Mouse (Mus musculus) Muller cell, postnatal 12 days (primary cell): ENCODE measurements around the gene Gnptab.
"Not testable (repeated sequence)": the region's sequence is repeated elsewhere in the genome, so short reads cannot be mapped to it uniquely, and the experiment has no call there.

Source experiments
- DNase-seq: peaks from one replicate; pipeline ENCODE4 v3.0.0-alpha.2; 2015; ENCODE audit errors: inconsistent ontology term

Gnptab gene

DNA sequence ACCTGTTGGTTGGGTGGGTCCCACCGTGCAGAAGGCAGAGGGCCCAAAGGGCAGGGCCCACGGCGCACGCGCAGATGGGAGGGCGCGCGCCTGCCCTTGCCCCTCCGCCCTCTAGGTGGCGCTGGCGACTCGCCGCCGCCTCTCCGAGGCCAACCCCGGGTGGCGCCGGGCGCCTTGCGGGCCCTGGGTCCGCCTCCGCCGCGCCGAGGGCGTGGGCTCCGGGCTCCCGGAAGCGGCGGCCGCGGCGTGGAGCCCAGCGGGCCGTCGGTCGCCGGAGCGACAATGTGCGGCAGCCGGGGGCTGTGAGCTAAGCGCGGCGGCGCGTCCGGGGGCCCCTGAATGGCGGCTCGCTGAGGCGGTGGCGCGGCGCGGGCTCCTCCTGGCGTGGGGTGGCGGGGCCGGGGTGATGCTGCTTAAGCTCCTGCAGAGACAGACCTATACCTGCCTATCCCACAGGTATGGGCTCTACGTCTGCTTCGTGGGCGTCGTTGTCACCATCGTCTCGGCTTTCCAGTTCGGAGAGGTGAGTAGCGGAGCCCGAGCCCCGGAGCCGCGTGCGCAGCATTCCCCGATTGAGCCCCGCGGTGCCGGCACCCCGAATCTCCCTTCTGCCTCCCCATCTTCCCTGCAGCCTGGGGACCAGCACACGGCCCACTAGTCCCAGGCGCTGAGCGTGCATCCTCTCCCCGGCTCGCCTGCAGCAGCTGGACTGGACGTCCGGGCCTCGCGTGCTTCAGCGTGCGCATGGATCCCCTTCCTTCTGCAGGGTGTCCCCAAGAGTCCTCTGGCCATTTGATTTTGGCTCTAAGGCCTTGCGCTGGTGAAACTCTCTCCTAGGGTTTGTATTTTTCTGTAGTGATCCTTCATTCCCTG, at the start of gene Gnptab, which contains the start of gene Dram1:
Gene Gnptab, plus strand, starts transcription at position 120 of the 873 bp plus-strand sequence.
Gene Dram1, minus strand, starts transcription at position 68 of the 873 bp plus-strand sequence.
- DNase-seq = peak; percentile 88

DNA sequence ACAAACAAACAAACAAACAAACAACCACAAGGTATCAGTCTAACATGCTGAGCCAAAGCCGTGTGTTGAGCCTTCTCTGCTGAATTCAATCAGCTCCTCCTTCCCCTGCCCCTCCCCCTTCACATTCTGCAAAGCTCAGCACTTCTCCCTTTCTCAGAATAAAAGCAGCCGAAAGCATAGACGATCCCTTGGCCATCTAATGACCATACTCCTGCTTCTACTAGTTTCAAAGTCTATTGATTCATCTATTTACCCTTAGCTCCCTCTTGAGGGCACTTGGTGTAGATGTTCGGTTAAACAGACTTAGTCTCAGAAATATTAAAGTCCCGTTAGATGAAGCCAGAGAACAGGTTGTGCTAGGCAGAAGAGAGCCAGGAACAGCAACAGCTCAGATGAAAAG, 48.2 kb upstream of the Gnptab start:
- DNase-seq = peak; percentile 17

DNA sequence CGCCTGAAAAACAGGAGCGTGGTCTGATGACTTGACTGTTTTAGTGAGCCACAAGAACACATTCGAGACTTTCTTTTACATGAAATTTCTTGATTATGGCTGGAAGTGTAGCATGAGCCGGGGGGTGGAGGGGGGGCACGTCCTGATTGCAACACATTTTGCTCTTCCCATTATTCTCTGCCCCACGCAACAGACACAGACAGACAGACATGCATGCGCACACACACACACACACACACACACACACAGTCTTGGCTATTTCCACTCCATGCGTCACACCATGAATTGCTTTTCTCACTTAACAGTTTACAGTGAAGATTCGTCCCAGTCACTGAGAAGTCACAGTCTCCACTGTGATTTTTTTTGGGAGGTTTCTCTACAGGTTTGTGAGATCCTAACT, 38.3 kb upstream of the Gnptab start:
- no peak for DNase-seq

DNA sequence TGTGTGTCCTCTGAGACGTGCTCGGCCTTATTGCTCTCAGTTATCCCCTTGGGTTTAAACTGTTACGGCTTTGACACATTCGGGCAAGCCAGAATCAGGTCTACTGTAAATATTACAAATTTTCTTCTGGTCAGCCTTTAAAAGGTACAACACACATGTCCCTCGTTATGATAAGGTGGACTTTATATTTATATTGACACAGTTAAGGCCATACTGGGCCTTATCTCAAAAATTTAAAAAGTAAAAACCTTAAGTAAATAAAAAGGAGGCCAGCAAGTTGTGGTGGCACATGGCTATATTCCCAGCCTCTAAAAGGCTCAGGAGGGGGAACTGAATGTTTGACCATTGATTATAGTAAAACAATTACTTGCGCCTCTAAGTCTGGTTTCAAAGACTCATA, 37.6 kb upstream of the Gnptab start:
- DNase-seq = no peak

DNA sequence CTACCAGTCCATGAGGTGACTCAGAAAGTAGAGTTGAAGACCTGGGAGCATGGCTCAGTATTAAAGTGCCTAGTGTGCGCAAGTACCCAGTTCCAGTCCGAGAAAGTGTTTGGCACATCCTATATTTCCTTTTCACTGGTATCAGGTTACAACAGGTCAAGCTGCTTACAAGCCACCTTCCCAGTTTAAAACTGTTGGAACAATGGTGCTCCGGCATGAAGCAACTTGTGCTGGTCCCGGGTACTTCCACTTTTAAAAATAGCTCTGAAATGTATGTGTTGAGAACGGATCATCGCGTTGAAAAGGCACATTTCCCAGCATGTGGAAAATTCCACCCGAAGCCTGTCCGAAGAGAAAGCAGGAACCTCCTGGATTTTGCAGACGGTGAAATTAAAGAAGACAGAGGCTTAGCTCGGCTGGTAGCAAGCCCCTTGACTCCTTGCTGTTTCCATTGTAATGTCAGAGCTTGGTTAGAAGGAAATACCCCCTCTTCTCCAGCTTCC, 33.0 kb upstream of the Gnptab start:
- no peak for DNase-seq

DNA sequence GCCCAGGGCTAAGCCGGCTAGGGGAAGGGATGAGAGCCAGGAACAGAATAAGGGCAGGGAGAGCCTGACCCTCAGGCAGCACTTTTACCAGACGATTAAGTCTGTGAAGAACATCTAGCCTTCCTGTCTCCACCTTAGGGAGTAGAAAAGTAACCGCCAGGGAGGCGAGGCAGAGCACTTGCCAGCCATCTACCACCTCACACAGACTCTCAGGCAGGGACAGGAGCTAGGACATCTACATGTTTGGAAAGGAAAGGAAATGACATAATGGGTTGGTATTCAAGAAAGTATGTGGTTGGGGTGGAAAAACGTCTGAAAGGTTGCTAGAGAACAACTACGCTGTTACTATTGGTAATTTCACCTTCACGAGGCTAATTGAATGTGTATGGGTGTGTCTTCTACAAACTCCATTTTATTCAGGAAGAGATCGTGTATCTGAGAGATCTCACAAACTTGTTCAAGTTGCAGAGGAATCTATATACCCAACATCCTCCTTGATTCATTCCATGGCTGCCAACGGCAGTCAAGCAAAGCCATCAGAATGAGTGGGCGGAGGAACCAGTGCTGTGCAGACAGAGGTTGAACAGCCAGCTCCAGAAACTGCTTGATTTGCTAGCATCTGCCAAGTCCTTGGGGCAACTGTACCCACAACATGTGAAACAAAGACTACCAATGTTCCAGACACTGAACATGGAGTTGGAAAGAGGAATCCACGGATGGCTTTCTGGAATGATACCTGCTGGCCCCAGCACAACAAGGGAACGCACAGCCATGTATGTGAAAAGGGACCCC, 32.3 kb upstream of the Gnptab start:
- DNase-seq = no peak

DNA sequence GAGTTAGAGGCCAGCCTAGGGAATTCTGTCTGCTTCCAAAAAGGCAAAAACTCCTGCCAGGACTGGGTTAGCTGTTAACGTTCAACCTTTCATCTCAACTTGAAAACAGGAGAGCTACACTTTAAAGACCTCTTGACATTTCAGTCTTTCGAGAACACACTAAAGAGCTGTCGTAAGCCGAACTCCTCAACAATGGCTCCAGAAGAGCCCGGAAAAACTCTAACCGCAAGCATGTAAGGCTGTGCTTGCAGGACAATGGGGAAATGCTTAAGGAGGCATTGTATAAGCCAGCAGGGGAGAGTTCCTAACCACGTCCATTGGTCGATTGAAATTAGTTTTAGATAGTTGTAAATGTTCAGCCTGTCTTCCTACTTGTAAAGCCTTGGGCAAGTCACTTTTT, 29.1 kb upstream of the Gnptab start:
- DNase-seq = peak; percentile 40

DNA sequence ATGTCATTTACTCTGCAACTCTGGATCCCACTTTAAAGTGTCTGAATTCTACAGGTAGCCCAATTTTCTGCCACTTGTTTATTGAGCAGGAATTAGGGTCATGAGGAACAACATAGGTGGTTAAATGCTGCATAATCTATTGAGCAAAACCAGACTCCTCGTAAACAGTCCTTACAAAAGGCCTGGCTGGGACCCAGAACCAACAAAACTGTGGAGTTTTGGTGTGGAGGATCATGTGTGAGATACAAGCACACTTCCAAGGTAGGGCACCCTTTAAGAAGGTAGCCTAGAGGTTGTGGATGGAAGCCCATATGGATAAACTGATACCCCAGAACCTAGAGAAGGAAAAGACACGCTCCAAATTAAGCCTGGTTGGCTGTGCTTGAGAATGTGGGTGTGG, 28.2 kb upstream of the Gnptab start:
- no peak for DNase-seq

DNA sequence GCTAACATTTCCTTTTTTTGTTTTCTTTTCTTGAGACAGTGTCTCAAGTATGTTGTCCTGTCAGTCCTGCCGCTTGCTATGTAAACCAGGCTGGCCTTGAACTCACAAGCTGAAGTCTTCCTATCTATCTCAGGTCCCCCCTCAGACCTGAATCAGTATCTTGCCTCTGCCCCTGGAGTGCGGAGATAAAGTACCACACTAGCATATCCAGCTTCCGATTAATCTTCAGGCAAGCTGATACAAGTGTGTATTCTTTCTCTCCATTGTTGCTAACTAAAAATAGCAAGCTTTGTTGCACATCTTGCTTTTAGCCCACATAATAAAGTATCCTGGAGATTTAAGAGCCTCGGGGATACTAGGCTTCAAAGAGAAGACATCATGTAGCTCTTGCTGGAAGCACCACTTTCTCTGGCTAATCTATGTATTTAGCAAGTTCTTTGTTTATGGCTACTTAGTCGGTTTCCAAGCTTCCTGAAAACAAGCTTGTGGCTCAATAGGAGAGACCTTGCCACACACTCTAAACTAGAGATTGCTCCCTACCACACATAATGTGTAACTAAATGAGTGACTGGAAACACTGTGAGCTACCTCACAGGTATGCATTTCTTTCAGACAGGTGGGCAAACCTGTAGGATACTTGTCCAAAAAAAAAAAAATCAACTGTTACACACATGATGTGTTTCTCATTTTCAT, 27.4 kb upstream of the Gnptab start:
- DNase-seq = no peak

DNA sequence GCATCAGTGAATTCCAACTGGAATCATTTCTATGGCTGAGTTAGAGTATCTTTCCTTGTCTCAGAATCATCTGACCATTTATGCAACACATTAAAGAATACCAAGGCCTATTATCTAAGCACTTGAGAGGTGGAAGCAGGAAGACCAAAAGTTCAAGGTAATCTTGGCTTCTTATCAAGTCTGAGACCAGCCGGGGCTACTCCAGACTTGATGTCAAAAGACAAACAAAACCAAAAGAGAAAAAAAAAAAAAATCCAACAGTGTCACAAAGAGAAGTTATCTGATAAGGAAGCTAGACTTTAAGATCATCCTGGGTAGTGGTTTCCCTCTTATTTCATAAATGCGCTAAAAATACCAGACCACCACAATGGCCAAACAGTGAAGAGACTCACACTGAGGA, 26.4 kb upstream of the Gnptab start:
- DNase-seq = no peak

DNA sequence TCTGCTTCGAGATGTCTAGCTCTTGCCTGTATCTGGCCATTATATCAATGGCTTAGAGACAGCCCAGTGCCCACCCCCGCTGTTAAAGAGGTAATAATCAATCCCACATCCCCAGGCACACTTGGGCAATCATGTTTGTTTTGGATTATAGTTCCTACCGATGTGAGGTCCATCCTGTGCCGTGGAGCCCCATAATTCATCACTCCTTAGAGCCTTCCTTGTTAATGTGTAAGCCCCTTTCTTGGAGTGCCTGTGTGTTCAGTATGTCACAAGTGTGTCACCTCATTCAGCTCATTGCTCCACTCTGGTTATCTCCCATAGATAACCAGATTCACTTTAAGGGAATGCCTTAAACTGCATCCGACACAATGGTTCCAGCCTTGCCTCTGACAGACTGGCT, 24.3 kb upstream of the Gnptab start:
- DNase-seq = no peak

DNA sequence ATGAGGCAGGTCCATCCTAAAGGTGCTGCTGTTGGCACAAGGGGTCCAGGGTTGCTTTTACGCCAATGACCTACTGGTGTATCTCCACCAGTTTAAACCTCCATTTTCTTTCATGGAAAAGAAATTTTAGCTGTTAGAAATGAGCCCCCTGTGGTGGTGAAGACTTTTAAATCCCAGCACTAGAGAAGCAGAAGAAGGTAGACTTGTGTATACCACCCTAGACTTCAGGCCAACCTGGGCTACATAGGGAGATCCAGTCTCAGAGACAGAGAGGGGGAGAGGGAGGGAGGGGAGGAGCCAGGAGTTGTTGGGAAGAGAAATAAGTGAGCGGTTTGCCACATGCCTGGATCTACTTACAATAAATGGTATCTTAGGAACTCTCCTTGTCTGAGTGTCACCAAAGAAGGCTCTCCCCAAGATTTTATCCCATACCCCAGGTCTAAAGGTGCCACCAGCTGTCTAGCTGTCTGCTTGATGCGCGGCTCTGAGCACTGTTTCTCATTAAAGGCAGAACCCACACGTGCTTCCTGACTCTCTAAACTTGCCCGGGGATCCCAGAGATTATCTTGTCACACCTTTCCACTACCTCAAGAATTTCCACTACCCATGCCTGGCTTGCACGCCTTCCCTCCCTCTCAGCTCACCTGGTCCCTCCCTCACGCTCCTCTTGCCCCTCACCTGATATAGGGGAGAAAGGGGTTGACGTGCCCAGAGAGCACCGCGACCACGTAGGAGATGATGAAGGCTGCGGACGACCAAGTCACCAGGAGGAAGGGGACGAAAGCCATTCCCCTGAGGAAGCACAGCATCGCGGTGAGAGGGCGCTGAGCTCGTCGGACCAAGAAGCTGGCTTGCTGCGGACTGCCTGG, 22.6 kb upstream of the Gnptab start:
- DNase-seq = no peak

DNA sequence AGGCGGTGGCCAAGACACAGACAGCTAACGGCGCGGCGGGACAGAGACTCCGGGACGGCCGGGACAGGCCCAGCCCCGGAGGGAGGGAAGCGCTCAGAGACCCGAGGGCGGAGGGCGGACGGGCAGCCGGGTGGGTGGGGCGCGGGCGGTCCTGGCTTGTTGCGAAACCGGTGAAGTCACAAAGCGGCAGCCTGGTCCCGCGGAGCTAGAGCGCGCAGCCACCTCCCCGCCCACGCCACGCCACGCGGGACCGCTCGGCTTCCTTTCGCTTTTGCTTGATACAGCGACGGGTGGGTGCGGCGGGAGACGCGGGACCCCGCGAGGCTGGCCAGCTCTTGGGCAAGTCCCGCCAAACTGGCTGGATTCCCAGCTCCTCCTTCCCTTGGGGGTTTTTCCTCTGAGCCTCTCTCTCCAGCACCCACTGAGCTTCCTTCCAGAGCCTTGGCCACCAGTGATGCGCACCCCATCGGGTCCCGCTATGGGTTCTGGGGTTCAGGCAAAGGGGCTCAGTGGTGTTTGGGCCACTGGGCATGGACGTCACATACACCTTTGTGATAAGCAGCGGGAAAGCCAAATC, 21.9 kb upstream of the Gnptab start:
- DNase-seq = peak; percentile 90

DNA sequence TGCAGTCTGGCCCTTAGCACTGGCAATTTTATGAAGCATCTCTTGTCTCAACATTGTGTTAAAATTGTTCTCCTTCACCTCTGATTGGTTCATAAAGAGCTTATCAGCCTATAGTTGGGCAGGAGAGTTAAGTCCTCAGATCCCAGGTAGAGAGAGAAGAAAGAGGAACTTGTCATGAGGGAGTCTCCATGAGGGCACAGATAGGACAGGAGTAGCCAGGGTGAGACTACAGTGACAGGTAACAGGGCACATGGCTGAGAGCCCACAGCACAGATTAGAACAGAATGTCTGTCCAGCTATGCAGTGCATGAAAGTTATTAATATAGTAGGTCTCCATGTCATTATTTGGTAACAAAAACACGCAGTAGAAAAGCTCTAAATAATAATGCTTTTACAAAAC, 16.7 kb upstream of the Gnptab start:
- no peak for DNase-seq

DNA sequence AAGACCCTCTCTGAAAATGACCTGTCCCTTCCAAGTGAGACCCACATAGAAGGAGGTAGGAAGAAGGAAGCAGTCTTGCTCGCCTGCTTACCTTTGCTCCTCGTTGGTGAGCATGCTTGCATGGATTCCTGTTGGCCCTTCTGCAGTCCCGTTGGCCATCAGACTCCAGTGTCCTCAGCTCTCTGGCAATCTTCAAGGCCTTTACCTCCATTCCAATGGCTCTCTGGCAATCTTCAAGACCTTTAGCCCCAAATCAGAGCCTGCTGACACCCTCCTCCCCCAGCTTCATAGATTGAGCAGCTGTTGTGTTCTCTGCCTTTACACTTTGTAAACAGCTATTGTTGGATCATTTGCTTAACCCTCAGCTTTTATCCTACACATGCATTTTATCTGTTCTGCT, 14.7 kb upstream of the Gnptab start:
- DNase-seq = no peak

DNA sequence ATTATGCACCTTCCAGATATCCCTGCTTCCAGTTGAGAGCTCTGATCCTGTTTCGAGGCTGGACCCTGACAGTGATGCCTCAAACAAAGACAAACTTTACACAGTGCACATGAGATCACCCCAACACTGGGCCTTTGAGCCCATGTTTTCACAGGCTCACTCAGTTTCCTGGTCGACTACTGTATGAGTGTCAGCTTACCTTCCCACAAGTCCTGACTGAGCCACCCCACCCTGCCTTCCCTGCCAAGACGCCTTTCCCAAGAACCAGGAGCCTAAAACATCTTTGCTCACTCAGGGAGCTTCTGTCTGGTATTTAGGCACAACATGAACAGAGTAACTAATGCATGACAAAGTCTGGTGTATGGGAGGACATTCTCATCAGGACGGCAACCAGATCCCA, 9.7 kb upstream of the Gnptab start:
- DNase-seq = no peak

DNA sequence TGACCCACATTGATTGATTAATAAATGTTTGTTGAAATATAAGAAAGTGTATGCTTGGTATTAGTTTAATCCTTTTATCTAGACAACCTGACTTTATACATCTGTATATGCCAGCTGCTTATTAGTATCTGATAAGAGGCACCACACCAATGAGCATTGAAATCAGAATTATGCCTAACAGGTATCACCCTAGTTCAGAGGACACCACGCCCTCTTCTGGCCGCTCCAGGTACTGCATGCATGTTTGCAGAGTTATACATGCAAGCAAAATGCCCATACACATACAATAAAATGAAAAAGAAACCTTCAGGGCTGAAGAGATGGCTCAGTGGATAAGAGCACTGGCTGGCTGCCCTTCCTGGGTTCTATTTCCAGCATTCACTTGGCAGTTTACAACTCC, 7.1 kb upstream of the Gnptab start:
- no peak for DNase-seq

DNA sequence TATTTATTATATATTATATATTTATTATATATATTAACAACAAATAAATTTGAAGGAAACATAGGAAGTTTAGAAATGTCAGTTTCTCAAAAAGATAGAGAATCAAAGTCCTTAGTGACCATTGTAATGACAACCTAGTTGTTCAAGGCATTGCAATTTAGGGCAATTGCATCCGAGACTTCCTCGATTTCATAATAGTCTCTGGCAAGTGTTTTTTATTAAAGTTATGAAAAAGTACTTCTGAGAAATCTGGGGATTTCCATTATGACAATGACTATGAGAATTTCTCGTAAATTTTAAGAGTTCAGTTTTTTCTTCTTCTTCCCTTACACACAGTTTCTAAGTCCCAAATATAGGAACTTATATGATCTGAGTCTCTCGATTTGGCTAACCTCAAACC, 6.5 kb upstream of the Gnptab start:
- no peak for DNase-seq

DNA sequence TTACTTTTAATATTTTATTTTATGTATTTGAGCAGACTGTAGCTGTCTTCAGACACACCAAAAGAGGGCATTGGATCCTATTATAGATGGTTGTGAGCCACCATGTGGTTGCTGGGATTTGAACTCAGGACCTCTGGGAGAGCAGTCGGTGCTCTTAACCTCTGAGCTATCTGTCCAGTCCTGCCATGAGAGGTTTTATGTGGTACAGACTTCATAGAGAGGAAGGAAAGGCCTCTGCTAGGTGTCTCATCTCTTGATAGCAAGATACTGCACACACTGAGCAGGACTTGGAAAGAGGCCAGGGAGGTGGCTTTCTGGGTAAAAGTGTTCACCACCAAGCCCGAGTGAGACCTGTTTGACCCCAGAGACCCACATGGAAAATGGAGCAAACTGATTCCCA, 6.0 kb upstream of the Gnptab start:
- not testable (repeated sequence) for DNase-seq

DNA sequence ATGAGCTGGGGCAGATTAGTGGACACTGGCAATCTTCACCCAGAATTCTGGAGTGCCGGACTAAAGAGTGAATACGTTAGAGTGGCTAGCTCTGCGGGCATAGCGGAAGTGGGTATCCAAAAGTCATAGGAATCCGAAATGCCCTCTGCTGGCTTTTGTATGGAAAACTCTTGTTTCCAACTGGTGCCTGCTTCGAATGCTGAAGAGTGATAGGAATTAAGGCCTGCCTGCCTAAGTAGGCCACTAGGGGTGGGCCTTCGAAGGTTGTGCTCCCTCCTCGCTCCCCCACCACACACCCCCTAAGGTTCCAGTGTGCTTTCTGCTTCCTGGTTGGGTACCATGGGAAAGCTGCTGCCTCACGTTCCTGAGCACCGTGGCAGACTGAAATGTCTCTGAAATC, 3.9 kb upstream of the Gnptab start:
- DNase-seq = no peak

DNA sequence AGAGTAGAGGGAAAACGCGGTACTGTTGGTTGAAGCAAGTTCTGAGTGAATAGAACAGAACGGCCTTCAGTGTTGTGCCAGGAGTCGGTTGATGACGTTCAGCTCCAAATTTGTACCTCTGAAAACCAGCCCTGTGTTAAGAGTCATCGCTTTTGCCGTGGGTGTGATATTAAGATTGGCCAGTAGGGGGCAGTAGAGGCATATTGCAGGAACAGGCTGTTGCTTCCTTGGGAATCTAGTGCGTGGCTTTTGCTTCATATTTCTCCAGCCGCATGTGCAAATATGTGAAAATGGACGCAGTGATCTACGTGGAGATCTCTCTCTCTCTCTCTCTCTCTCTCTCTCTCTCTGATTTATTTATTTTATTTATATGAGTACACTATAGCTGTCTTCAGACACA, 2.2 kb upstream of the Gnptab start:
- DNase-seq = peak; percentile 61
